Mouse (Mus musculus): ENCODE measurements around the gene C1qtnf5.

GRCm38 (mm10) chr9:44106182-44106581 lies 863 bp upstream of the C1qtnf5 start:
- TF ChIP-seq CTCF (IDR thresholded peaks at IDR 0.05; ENCODE audit: insufficient read depth, low read length) (no peak), POLR2A (IDR thresholded peaks at IDR 0.05; ENCODE audit: borderline replicate concordance, extremely low read depth, low read depth, low read length) (no peak)
